Mouse (Mus musculus) induced T-regulatory cell, adult 2 months (primary cell): Measurements from ENCODE around the gene Kcnmb2.

ENCODE experiments used
- DNase-seq: peaks from one replicate; pipeline ENCODE4 v3.0.0-alpha.2; 2012; ENCODE audit warnings: low read depth

Gene Kcnmb2

GRCm38 (mm10) chr3:31902504-31903330 lies at the start of gene Kcnmb2:
Gene Kcnmb2 (plus strand): TSS chr3:31902507.
- no peak for DNase-seq

DNA sequence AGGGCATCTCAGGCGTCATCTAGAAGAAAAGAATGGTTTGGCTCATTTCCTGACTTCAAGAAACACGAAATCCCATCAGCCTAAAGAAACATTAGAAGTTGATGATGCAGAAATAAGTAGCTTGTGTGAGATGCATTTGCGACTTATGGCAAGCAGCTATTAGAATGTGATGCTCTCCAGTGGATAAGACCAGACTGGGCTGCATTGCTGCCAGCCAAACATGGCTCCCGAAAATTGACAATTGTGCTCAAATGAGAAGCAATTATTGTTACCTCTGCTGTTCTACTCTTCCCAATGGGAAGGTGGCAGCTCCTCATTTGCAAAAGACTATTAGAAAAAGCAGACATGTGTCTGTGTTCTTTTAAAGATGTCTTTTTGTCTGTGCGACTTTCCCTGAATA lies 38.8 kb upstream of the Kcnmb2 start:
- DNase-seq: no peak

DNA sequence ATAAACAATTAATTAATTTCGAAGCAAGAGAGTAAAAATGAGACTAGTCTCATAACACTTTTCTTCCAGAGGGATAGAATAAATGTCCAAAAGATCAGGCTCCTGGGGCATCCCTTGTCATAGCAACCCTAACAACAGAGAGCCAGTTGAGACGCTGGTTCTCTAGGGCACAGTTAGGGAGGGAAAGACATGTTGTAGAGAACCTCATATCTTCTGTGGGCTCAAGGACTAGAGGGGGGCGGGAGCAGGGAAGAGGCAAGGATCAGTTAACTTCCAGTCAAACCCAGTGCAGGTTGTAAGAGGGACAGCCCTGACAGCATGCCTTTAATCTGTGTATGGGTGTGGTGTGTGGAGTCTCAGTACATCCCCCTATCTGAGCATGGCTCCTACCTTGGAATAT lies 38.2 kb upstream of the Kcnmb2 start:
- DNase-seq: no peak

DNA sequence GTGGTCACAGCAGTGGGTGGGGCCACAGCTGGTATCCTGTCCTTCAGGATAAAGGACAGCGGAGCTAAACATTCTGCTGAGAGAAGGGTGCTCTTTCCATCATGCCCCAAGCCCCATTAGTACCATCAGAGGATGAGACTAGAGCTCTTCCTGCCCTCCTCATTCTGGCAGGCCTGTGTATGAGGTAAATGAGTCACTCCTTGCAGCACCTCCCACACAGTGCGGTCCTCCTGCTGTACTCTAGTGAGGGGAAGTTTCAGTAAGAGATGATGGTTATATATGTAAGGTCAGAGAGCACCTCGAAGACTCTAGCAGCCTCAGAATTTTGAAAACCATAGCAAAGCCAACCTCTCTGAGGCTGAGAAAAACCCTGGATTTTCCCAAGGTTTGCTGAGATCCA lies 30.8 kb upstream of the Kcnmb2 start:
- DNase-seq: no peak

GRCm38 (mm10) chr3:31882621-31883131 lies 19.6 kb upstream of the Kcnmb2 start:
- no peak for DNase-seq

- DNase-seq: no peak
Observed at GRCm38 (mm10) chr3:31892653-31893052, 9.7 kb upstream of the Kcnmb2 start.

GRCm38 (mm10) chr3:31903506-31903905 lies 1.2 kb downstream of the Kcnmb2 start:
- DNase-seq: no peak

DNA sequence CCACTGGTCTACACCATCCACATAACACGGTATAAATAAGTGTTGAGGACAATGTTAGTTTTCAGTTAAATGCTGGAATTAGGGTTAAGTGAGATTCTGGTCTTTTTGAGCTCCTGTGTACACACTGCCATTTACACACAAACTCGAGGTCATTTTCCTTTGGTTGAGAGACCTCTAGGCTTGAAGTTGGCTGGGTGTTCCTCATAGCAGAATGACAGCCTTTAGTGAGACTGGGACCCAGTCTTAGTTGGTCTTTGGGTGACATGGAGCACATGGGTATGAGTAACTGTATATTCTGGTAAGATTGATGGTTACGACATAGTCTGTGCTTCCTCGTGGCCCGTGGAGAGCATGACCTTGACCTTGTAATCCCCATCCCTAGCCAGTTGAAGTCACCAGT lies 1.8 kb downstream of the Kcnmb2 start:
- DNase-seq: no peak

DNA sequence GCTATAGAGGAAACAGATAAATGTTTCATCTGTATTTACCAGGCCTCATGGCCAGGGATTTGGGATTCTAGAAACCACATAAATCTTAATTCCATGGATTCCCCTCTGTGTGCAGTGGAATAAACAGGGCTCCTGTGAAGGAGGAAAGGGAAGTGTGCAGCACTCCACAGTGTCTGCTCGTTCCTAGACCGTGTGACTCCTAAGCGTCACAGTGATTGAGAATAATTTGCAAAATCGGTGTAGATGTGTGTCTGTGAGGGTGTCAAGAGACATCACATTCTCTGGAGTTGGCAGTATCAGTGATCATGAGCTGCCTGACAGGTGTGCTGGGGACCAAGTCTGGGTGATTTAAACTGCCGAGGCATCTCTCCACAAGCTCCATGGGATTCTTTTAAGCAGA lies 8.9 kb downstream of the Kcnmb2 start:
- no peak for DNase-seq

GRCm38 (mm10) chr3:31911690-31912089 lies 9.4 kb downstream of the Kcnmb2 start:
- no peak for DNase-seq

GRCm38 (mm10) chr3:31928544-31928943 lies 26.2 kb downstream of the Kcnmb2 start:
- no peak for DNase-seq

GRCm38 (mm10) chr3:31934704-31935103 lies 32.4 kb downstream of the Kcnmb2 start:
- no peak for DNase-seq

DNA sequence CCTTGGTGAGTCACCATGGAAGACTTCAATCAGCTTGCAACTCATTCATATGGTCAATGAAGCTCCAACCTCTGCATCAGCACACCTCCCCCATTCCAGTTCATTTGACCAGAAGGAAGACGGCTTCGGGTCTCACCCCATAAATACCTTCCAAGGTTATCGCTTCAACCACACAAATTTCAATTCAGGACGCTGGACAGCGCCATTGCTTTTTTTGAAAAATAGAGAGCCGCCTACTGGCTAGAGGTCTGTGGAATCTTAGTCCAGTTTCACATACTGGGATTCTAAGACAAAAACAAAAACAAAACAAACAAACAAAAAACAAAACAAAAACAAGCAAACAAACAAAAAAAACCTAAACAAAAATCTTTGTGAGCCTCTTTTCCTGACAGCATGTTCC lies 39.2 kb downstream of the Kcnmb2 start:
- DNase-seq: no peak

GRCm38 (mm10) chr3:31954213-31954612 lies 51.9 kb downstream of the Kcnmb2 start:
- DNase-seq: no peak

DNA sequence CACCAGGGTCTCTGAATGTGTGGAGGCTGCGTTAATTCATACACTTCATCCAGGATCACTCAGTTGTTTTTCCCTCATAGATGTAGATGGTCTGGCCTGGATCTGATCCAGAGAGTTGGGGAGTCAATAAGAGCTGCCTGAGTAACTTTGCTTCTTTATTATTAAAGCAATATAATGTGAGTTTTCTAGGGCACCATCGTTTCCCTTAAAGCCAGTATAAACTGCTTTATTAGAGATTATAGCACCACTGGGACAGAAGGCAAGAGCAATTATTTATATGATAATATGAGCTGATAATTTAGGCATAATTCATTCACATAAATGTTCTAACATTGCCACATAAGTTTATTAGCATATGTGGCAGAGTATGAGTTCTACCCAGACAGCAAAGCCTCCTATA lies 52.7 kb downstream of the Kcnmb2 start:
- DNase-seq: no peak

DNA sequence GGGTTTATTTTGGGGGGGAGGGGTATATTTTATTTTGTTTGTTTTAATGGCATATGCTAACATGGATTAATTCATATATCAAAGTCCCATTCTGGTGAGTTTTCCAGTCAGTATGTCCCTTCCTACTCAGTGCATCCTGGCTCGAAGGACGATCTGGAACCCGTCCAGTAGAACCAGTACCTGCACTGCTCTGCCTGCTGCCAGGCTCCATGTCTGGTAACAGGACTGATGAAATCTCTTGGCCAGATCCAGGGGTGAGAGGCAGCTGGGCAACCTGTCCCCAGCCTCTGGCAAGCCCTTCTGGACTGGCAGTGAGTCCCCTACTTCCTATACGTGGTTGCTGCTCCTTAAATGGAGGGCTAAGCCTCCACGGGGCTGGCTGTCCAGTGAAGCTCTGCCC lies 57.5 kb downstream of the Kcnmb2 start:
- DNase-seq: no peak

- DNase-seq: no peak
Observed at GRCm38 (mm10) chr3:31961175-31961574, 58.9 kb downstream of the Kcnmb2 start.

- no peak for DNase-seq
Observed at GRCm38 (mm10) chr3:31963076-31963475, 60.8 kb downstream of the Kcnmb2 start.

DNA sequence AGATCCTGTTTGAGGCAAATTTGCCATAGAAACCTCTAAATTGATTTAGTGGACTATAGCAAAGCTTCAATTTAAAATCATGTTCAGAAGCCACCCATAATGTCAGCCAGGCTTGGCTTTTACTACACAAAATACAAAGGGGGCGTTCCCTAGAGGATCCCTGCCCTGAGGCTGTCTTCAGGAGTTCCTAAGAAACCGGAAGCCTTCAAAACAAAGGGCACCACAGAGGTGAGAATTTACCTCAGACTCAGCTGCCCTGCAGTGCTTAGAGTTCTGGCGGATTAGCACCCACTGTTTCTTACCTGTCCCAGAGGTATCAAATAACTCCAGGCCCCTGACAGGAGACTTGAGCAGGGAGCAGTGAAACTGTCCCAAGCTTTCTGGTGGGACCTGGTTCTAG lies 77.4 kb downstream of the Kcnmb2 start:
- DNase-seq: no peak

DNA sequence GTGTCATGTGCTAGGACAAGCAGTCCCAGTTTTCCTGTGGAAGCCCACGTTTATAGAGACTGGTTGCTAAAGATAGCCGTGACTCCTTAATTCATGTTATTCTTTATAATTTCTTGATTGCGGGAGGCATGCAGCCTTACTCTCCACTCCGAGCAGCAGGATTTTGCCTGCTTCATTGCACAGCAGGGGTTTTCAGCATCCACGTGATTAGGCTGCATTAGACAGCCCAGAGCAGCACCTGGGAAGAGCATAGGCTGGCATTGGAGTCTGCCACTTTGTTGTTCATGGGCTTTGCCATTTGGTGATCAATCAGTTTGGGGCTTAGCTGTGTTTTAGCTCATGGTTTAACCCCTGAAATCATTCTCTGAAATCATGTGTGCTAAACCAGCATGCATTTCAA lies 80.1 kb downstream of the Kcnmb2 start:
- DNase-seq: no peak

GRCm38 (mm10) chr3:31985103-31985502 lies 82.8 kb downstream of the Kcnmb2 start:
- no peak for DNase-seq

- DNase-seq: no peak
Observed at GRCm38 (mm10) chr3:31991526-31992045, 89.3 kb downstream of the Kcnmb2 start.

DNA sequence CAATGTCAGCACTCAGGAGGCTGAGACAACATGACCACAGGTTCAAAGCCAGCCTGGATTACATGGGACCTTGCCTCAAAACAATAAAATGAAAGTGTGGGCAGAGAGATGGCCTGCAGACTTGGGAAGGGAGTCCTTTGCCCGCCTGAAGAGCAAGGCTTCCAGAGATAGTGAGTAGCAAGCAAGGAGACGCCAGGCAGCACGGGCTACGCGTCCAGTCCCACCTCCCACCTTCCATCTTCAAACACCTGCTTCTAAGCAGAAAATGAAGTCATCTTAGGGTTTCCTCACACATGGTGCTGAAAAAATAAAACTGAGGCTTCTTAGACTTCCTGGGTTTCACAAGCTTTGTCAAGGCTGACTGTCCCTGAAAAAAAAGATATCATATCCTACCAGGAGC lies 109.3 kb downstream of the Kcnmb2 start:
- no peak for DNase-seq
